Mouse (Mus musculus) hindbrain, postnatal 0 days (tissue): ENCODE data around the gene Ptchd1. TPM values are rescaled to one million over a fixed set of nuclear protein-coding genes. Genes with fewer than 3 reads are reported as not detected.

Source experiments
- ATAC-seq: fragments of 200-750 bp; cut with Nextera tagmentation; 2 replicates; pipeline ENCODE4 v1.8.0; 2017; ENCODE audit warnings: mild to moderate bottlenecking, moderate TSS enrichment, moderate library complexity
- DNase-seq: peaks from one replicate; pipeline ENCODE4 v3.0.0-alpha.2; 2015; ENCODE audit warnings: low spot score
- H3K27ac ChIP-seq: fragments of 300-500 bp; sonication (generic); 2 replicates; pipeline ENCODE4 v1.5.1; 2014; ENCODE audit warnings: mild to moderate bottlenecking
- H3K27me3 ChIP-seq: fragments of 300-500 bp; sonication (generic); 2 replicates; pipeline ENCODE4 v1.6.1; 2014; ENCODE audit warnings: low read length, mixed read lengths; ENCODE audit not compliant: insufficient read depth
- H3K36me3 ChIP-seq: fragments of 300-500 bp; sonication (generic); 2 replicates; pipeline ENCODE4 v1.6.1; 2014; ENCODE audit warnings: low read length, mixed read lengths; ENCODE audit not compliant: insufficient read depth
- H3K4me1 ChIP-seq: fragments of 300-500 bp; sonication (generic); 2 replicates; pipeline ENCODE4 v1.6.1; 2014; ENCODE audit warnings: antibody characterized with exemption, low read length, mixed read lengths; ENCODE audit not compliant: insufficient read depth
- H3K4me2 ChIP-seq: fragments of 300-500 bp; sonication (generic); 2 replicates; pipeline ENCODE4 v1.6.1; 2014; ENCODE audit warnings: low read depth, mild to moderate bottlenecking, low read length, moderate library complexity, mixed read lengths
- H3K4me3 ChIP-seq: fragments of 300-500 bp; sonication (generic); 2 replicates; pipeline ENCODE4 v1.5.1; 2014; ENCODE audit warnings: low read length
- H3K9ac ChIP-seq: fragments of 300-500 bp; sonication (generic); replicated peaks from 2 replicates; pipeline ENCODE4 v1.6.1; 2014; ENCODE audit warnings: mild to moderate bottlenecking, low read length, moderate library complexity, mixed read lengths
- H3K9me3 ChIP-seq: fragments of 300-500 bp; sonication (generic); 2 replicates; pipeline ENCODE4 v1.6.1; 2016; ENCODE audit warnings: low read length, mixed read lengths
- CTCF ChIP-seq: IDR thresholded peaks from 2 replicates; pipeline ENCODE4 v1.5.1; 2016; ENCODE audit warnings: antibody characterized with exemption, control low read depth, low read depth
- WGBS: fragments of 180-500 bp; shearing (Covaris S2); extraction: QIAGEN DNeasy Blood & Tissue Kit; methylation state at CpG from one replicate; pipeline ENCODE4 v1.1.7; 2014; 5-methylcytosine and 5-hydroxymethylcytosine counted together
- polyA plus RNA-seq: library from polyadenylated mRNA; unstranded; fragments of >200 nt; fragmentation: Nextera tagmentation; extraction: Ambion mirVana; gene quantifications from 2 replicates; pipeline ENCODE4 v1.2.1, GENCODE M21; 2015
- total RNA-seq: library from RNA; depleted of rRNA; stranded (reverse); fragments of >200 nt; gene quantifications from 2 replicates; pipeline ENCODE4 v1.2.3, GENCODE M21; 2014; rRNA removed

Ptchd1 gene
- total and polyA plus RNA-seq, 2 experiments from 2014 or later: 15.1 to 21.7 TPM

DNA sequence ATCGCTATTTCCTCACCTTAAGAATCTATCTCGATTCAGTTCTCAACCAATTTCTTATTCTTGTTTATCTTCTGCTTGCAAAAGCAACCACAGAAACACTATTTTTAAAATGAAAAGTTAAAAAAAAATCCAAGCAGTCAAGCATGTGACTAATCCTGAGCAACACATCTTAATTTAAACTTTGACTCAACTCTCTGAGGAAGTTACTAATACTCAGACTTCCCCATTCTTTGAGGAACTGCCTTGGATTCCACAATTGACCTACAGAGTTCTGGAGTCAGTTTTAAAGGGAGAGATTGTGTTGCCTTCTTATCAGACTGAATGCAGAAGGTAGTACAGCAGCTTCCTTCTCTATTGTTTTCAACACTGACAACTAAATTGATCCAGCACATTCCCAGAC is 39.0 kb downstream of the Ptchd1 start:
- no peak for DNase-seq
- 85% methylated on average over 2 of the region's 2 CpGs for WGBS
- no peak for ATAC-seq
- Histone ChIP-seq H3K9me3 (no peaks in the 10 kb centered on the region), H3K36me3 (no peaks in the 10 kb centered on the region), H3K9ac (no peak overlapping the region), H3K4me1 (no peaks in the 10 kb centered on the region), H3K27me3 (no peaks in the 10 kb centered on the region), H3K4me2 (no peak overlapping the region), H3K27ac (no peak overlapping the region), H3K4me3 (no peak overlapping the region)
- no peak for TF ChIP-seq CTCF

DNA sequence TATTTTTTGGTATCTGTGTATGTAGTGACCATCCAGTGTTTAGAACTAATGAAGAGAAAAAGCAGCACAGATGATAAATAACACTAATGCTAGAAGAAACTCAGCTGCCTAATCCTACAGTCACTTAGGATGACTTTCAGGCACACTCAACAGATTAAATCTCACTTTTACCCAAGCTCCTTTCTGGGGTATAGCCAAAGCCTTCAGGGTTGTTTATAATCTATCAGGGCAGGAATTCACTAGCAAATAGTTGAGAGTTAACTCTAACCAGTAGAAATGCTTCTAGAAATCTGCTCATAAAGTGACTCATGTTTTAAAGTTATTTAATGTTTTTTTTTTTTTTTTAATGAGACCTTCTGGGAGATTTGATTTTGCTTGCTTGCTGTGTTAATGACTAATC is 43.8 kb downstream of the Ptchd1 start:
- Histone ChIP-seq H3K4me2 (no peak overlapping the region), H3K4me3 (no peak overlapping the region), H3K27ac (no peak overlapping the region), H3K9me3 (no peaks in the 10 kb centered on the region), H3K9ac (no peak overlapping the region), H3K36me3 (no peaks in the 10 kb centered on the region), H3K4me1 (no peaks in the 10 kb centered on the region), H3K27me3 (no peaks in the 10 kb centered on the region)
- ATAC-seq (no peak), DNase-seq (no peak)
- no peak for TF ChIP-seq CTCF

DNA sequence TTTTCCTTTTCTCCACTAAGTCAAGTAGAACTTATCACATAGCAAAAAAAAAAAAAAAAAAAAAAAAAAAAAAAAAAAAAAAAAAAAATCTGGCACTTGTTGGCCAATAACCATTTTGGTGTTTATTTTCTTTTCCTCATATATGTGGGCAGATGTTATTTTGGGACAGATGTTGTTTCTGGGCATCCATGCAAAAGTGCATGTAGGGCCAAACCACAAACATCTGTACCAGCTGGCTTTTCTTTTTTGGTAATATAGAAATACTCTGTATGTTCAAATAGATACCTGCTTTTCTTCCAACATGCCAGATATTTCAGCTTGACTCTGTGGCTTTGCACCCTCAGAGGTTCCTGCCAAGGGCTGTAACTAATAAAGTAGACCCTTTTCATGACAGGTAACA is 51.2 kb downstream of the Ptchd1 start:
- H3K27me3 ChIP-seq: no peaks in the 10 kb centered on the region
- no peak overlapping the region for H3K4me2 ChIP-seq
- no peak overlapping the region for H3K4me3 ChIP-seq
- H3K4me1 ChIP-seq: no peaks in the 10 kb centered on the region
- peaks cover 3% of the 10 kb centered on the region; the same call in 1 of the 2 replicates for H3K36me3 ChIP-seq
- no peaks in the 10 kb centered on the region for H3K9me3 ChIP-seq
- no peak overlapping the region for H3K9ac ChIP-seq
- no peak overlapping the region for H3K27ac ChIP-seq
- no peak for ATAC-seq
- no peak for TF ChIP-seq CTCF
- DNase-seq: no peak

DNA sequence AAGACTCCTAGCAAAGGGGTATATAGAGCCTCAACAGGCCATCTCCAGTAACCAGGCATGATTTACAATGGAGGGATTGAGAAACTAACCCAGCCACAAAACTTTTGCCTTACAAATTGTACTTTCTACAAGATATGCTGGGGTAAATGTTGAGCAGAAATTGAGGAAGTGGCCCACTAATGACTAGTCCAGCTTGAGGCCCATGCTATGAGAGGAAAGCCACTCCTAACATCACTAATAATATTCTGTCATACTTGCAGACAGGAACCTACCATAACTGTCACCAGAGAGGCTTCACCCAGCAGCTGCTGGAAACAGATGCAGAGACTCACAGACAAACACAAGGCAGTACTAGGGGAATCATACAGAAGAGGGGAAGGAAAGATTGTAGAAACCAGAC is 79.8 kb downstream of the Ptchd1 start:
- no peak for ATAC-seq

More for the DNA sequence above, 79.8 kb downstream of the Ptchd1 start:
- no peak overlapping the region for H3K27ac ChIP-seq
- no peak overlapping the region for H3K9ac ChIP-seq
- no peak overlapping the region for H3K4me3 ChIP-seq
- no peaks in the 10 kb centered on the region for H3K27me3 ChIP-seq
- DNase-seq: no peak
- H3K4me1 ChIP-seq: no peaks in the 10 kb centered on the region
- H3K9me3 ChIP-seq: no peaks in the 10 kb centered on the region
- no peak overlapping the region for H3K4me2 ChIP-seq
- no peak for TF ChIP-seq CTCF
- no peaks in the 10 kb centered on the region for H3K36me3 ChIP-seq

Other genes with a start within 250 kb of the Ptchd1 start
- not detected in 2 replicates for gene Gm15155, start 927 bp upstream of the Ptchd1 start, total RNA-seq
- 0.45 TPM in 1 of 2 replicates, not detected in the other for gene Gm15155, start 927 bp upstream of the Ptchd1 start, polyA plus RNA-seq